Mouse (Mus musculus) liver, embryonic 12.5 days (tissue): ENCODE results near the gene Tmem136. TPM values are rescaled to one million over a fixed set of nuclear protein-coding genes. Genes with fewer than 3 reads are reported as not detected.

ENCODE experiments used
- ATAC-seq: fragments of 200-750 bp; cut with Nextera tagmentation; 2 replicates; pipeline ENCODE4 v1.8.0; 2017; ENCODE audit warnings: moderate number of reproducible peaks, mild to moderate bottlenecking, moderate library complexity
- H3K27ac ChIP-seq: fragments of 300-500 bp; sonication (generic); 2 replicates; pipeline ENCODE4 v1.5.1; 2016; ENCODE audit warnings: mild to moderate bottlenecking
- H3K27me3 ChIP-seq: fragments of 300-500 bp; sonication (generic); replicated peaks from 2 replicates; pipeline ENCODE4 v1.6.1; 2016; ENCODE audit warnings: mild to moderate bottlenecking, moderate library complexity
- H3K36me3 ChIP-seq: fragments of 300-500 bp; sonication (generic); 2 replicates; pipeline ENCODE4 v1.6.1; 2016; ENCODE audit warnings: mild to moderate bottlenecking, moderate library complexity
- H3K4me1 ChIP-seq: fragments of 300-500 bp; sonication (generic); 2 replicates; pipeline ENCODE4 v1.6.1; 2016
- H3K4me2 ChIP-seq: fragments of 300-500 bp; sonication (generic); 2 replicates; pipeline ENCODE4 v1.6.1; 2016; ENCODE audit warnings: mild to moderate bottlenecking, moderate library complexity
- H3K4me3 ChIP-seq: fragments of 300-500 bp; sonication (generic); 2 replicates; pipeline ENCODE4 v1.5.1; 2016; ENCODE audit warnings: mild to moderate bottlenecking, moderate library complexity
- H3K9ac ChIP-seq: fragments of 300-500 bp; sonication (generic); 2 replicates; pipeline ENCODE4 v1.6.1; 2016; ENCODE audit warnings: mild to moderate bottlenecking, moderate library complexity
- H3K9me3 ChIP-seq: fragments of 300-500 bp; sonication (generic); replicated peaks from 2 replicates; pipeline ENCODE4 v1.6.1; 2016; ENCODE audit warnings: mild to moderate bottlenecking, moderate library complexity
- whole genome bisulfite sequencing: fragments of 180-500 bp; shearing (Covaris S2); methylation state at CpG from one replicate; pipeline ENCODE4 v1.1.7; 2016; ENCODE audit not compliant: insufficient replicate concordance; 5-methylcytosine and 5-hydroxymethylcytosine counted together
- polyA plus RNA-seq: library from polyadenylated mRNA; unstranded; fragments of >200 nt; fragmentation: Nextera tagmentation; extraction: Ambion mirVana; gene quantifications from 2 replicates; pipeline ENCODE4 v1.2.1, GENCODE M21; 2016

The Tmem136 gene
- polyA plus RNA-seq, 1 experiment from 2014 or later: 1.2 TPM

GRCm38 (mm10) chr9:43107187-43107517 is 9.2 kb downstream of the Tmem136 start, which contains the start of gene Arhgef12:
Arhgef12 (minus strand) TSS chr9:43107239.
- no peaks in the 10 kb centered on the region for H3K36me3 ChIP-seq
- WGBS: 40% methylated on average over 10 of the region's 10 CpGs
- ATAC-seq: no peak
- peaks cover 34% of the 10 kb centered on the region for H3K4me1 ChIP-seq
- peak within 1 kb of the TSS; percentile 81 for H3K4me2 ChIP-seq
- H3K4me3 ChIP-seq: peak within 1 kb of the TSS; percentile 91
- peaks cover 66% of the 10 kb centered on the region for H3K27me3 ChIP-seq
- peak within 1 kb of the TSS; percentile 97 for H3K27ac ChIP-seq
- H3K9ac ChIP-seq: peak within 1 kb of the TSS; percentile 94
- H3K9me3 ChIP-seq: no peaks in the 10 kb centered on the region

GRCm38 (mm10) chr9:43106426-43107186 is 9.8 kb downstream of the Tmem136 start:
- H3K4me1 ChIP-seq: peaks cover 39% of the 10 kb centered on the region
- ATAC-seq: no peak

GRCm38 (mm10) chr9:43105664-43106361 is 10.6 kb downstream of the Tmem136 start:
- peaks cover 47% of the 10 kb centered on the region for H3K4me1 ChIP-seq
- peak overlapping the region; percentile 81 for H3K4me2 ChIP-seq
- no peaks in the 10 kb centered on the region for H3K36me3 ChIP-seq
- H3K27me3 ChIP-seq: peaks cover 53% of the 10 kb centered on the region
- ATAC-seq: peak; percentile 72
- peak overlapping the region; percentile 97 for H3K27ac ChIP-seq
- peak overlapping the region; percentile 91 for H3K4me3 ChIP-seq
- H3K9me3 ChIP-seq: no peaks in the 10 kb centered on the region
- H3K9ac ChIP-seq: peak overlapping the region; percentile 94
- WGBS: under 1% methylated on average over 70 of the region's 91 CpGs

More at GRCm38 (mm10) chr9:43106426-43107186, 9.8 kb downstream of the Tmem136 start:
- H3K4me3 ChIP-seq: peak overlapping the region; percentile 91
- H3K9ac ChIP-seq: peak overlapping the region; percentile 94
- WGBS: 22% methylated on average over 22 of the region's 22 CpGs
- peak overlapping the region; percentile 81 for H3K4me2 ChIP-seq
- no peaks in the 10 kb centered on the region for H3K36me3 ChIP-seq
- H3K9me3 ChIP-seq: no peaks in the 10 kb centered on the region
- peak overlapping the region; percentile 97 for H3K27ac ChIP-seq
- H3K27me3 ChIP-seq: peaks cover 61% of the 10 kb centered on the region

GRCm38 (mm10) chr9:43104873-43105663 is 11.3 kb downstream of the Tmem136 start:
- Histone ChIP-seq H3K9ac (peak overlapping the region; percentile 94), H3K27me3 (peaks cover 46% of the 10 kb centered on the region), H3K9me3 (no peaks in the 10 kb centered on the region), H3K36me3 (no peaks in the 10 kb centered on the region), H3K4me2 (peak overlapping the region; percentile 81), H3K4me3 (peak overlapping the region; percentile 91), H3K4me1 (peaks cover 50% of the 10 kb centered on the region), H3K27ac (peak overlapping the region; percentile 97)
- ATAC-seq: peak; percentile 40; the same call in 1 of the 2 replicates
- WGBS: 1% methylated on average over 40 of the region's 40 CpGs

GRCm38 (mm10) chr9:43104526-43104872 is 11.9 kb downstream of the Tmem136 start:
- no peaks in the 10 kb centered on the region for H3K9me3 ChIP-seq
- no peak for ATAC-seq
- peaks cover 40% of the 10 kb centered on the region for H3K27me3 ChIP-seq
- peak overlapping the region; percentile 81 for H3K4me2 ChIP-seq
- peaks cover 54% of the 10 kb centered on the region for H3K4me1 ChIP-seq
- H3K27ac ChIP-seq: peak overlapping the region; percentile 97
- peak overlapping the region; percentile 91 for H3K4me3 ChIP-seq
- WGBS: 12% methylated on average over 4 of the region's 4 CpGs
- no peaks in the 10 kb centered on the region for H3K36me3 ChIP-seq
- H3K9ac ChIP-seq: peak overlapping the region; percentile 94

- Histone ChIP-seq H3K4me2 (peak overlapping the region; percentile 81), H3K9ac (peak overlapping the region; percentile 94), H3K4me3 (peak overlapping the region; percentile 91), H3K27me3 (peaks cover 33% of the 10 kb centered on the region), H3K4me1 (peaks cover 56% of the 10 kb centered on the region), H3K27ac (peak overlapping the region; percentile 97), H3K9me3 (no peaks in the 10 kb centered on the region), H3K36me3 (no peaks in the 10 kb centered on the region)
- no peak for ATAC-seq
- 34% methylated on average over 4 of the region's 4 CpGs for WGBS
These were observed 12.6 kb downstream of the Tmem136 start for GRCm38 (mm10) chr9:43103675-43104299.

GRCm38 (mm10) chr9:43102931-43103330 is 13.4 kb downstream of the Tmem136 start:
- WGBS: 58% methylated on average over 2 of the region's 2 CpGs
- Histone ChIP-seq H3K9ac (peak overlapping the region; percentile 94), H3K27me3 (peaks cover 26% of the 10 kb centered on the region), H3K36me3 (no peaks in the 10 kb centered on the region), H3K27ac (peak overlapping the region; percentile 97), H3K4me1 (peaks cover 61% of the 10 kb centered on the region), H3K4me2 (peak overlapping the region; percentile 81), H3K9me3 (no peaks in the 10 kb centered on the region), H3K4me3 (peak overlapping the region; percentile 91)
- ATAC-seq: 0 out of 2 replicates have a peak, but pooled peaks have one; percentile 26

GRCm38 (mm10) chr9:43101936-43102595 is 14.3 kb downstream of the Tmem136 start:
- peak; percentile 89 for ATAC-seq
- Histone ChIP-seq H3K36me3 (no peaks in the 10 kb centered on the region), H3K4me2 (peak overlapping the region; percentile 81), H3K4me3 (peak overlapping the region; percentile 91), H3K9ac (peak overlapping the region; percentile 94), H3K27ac (peak overlapping the region; percentile 97), H3K9me3 (no peaks in the 10 kb centered on the region), H3K4me1 (peaks cover 66% of the 10 kb centered on the region), H3K27me3 (peaks cover 20% of the 10 kb centered on the region)
- WGBS: 23% methylated on average over 8 of the region's 8 CpGs

GRCm38 (mm10) chr9:43098922-43099321 is 17.4 kb downstream of the Tmem136 start:
- H3K4me2 ChIP-seq: 0 out of 2 replicates have a peak overlapping the region, but pooled peaks have one; percentile 16
- WGBS: 22% methylated on average over 4 of the region's 4 CpGs
- no peak overlapping the region for H3K9ac ChIP-seq
- no peak for ATAC-seq
- no peaks in the 10 kb centered on the region for H3K9me3 ChIP-seq
- peaks cover 11% of the 10 kb centered on the region; the same call in 1 of the 2 replicates for H3K27me3 ChIP-seq
- H3K36me3 ChIP-seq: no peaks in the 10 kb centered on the region
- peaks cover 62% of the 10 kb centered on the region for H3K4me1 ChIP-seq
- H3K4me3 ChIP-seq: no peak overlapping the region
- H3K27ac ChIP-seq: no peak overlapping the region

GRCm38 (mm10) chr9:43097801-43098557 is 18.4 kb downstream of the Tmem136 start:
- H3K9me3 ChIP-seq: no peaks in the 10 kb centered on the region
- H3K4me1 ChIP-seq: peaks cover 52% of the 10 kb centered on the region
- peaks cover 17% of the 10 kb centered on the region; the same call in 1 of the 2 replicates for H3K27me3 ChIP-seq
- no peak overlapping the region for H3K9ac ChIP-seq
- H3K36me3 ChIP-seq: no peaks in the 10 kb centered on the region
- WGBS: 71% methylated on average over 3 of the region's 3 CpGs
- ATAC-seq: no peak
- H3K4me2 ChIP-seq: no peak overlapping the region
- H3K4me3 ChIP-seq: no peak overlapping the region
- H3K27ac ChIP-seq: no peak overlapping the region
